Mouse (Mus musculus) limb, embryonic 11.5 days (tissue): ENCODE measurements around the gene Myh9. TPM values are rescaled to one million over a fixed set of nuclear protein-coding genes. Genes with fewer than 3 reads are reported as not detected.

Experiments used
- ATAC-seq: fragments of 200-750 bp; cut with Nextera tagmentation; 2 replicates; pipeline ENCODE4 v1.8.0; 2017; ENCODE audit warnings: low read depth; ENCODE audit not compliant: insufficient number of reproducible peaks, low FRiP score, low TSS enrichment
- DNase-seq: peaks from one replicate; pipeline ENCODE4 v3.0.0-alpha.2; 2015; ENCODE audit warnings: low spot score
- H3K27ac ChIP-seq: fragments of 300-500 bp; sonication (generic); replicated peaks from 2 replicates; pipeline ENCODE4 v1.5.1; 2014; ENCODE audit warnings: low read depth, mild to moderate bottlenecking, low read length
- H3K27me3 ChIP-seq: fragments of 300-500 bp; sonication (generic); 2 replicates; pipeline ENCODE4 v1.6.1; 2014; ENCODE audit warnings: mild to moderate bottlenecking, low read length, mixed read lengths; ENCODE audit not compliant: control insufficient read depth, insufficient read depth
- H3K36me3 ChIP-seq: fragments of 300-500 bp; sonication (generic); 2 replicates; pipeline ENCODE4 v1.6.1; 2014; ENCODE audit warnings: mild to moderate bottlenecking, low read length, moderate library complexity, mixed read lengths; ENCODE audit not compliant: control insufficient read depth, insufficient read depth
- H3K4me1 ChIP-seq: fragments of 300-500 bp; sonication (generic); 2 replicates; pipeline ENCODE4 v1.6.1; 2014; ENCODE audit warnings: low read length, mixed read lengths; ENCODE audit not compliant: control insufficient read depth, insufficient read depth
- H3K4me2 ChIP-seq: fragments of 300-500 bp; sonication (generic); 2 replicates; pipeline ENCODE4 v1.6.1; 2014; ENCODE audit warnings: low read depth, mild to moderate bottlenecking, moderate library complexity; ENCODE audit not compliant: severe bottlenecking
- H3K4me3 ChIP-seq: fragments of 300-500 bp; sonication (generic); 2 replicates; pipeline ENCODE4 v1.5.1; 2014; ENCODE audit warnings: low read depth, low read length
- H3K9ac ChIP-seq: fragments of 300-500 bp; sonication (generic); 2 replicates; pipeline ENCODE4 v1.6.1; 2014; ENCODE audit warnings: mild to moderate bottlenecking, low read length
- H3K9me3 ChIP-seq: fragments of 300-500 bp; sonication (generic); 2 replicates; pipeline ENCODE4 v1.6.1; 2016; ENCODE audit warnings: low read length; ENCODE audit not compliant: control insufficient read depth
- WGBS: fragments of 180-500 bp; shearing (Covaris S2); extraction: QIAGEN DNeasy Blood & Tissue Kit; methylation state at CpG from one replicate; pipeline ENCODE4 v1.1.7; 2014; 5-methylcytosine and 5-hydroxymethylcytosine counted together
- polyA plus RNA-seq: library from polyadenylated mRNA; unstranded; fragments of >200 nt; fragmentation: Nextera tagmentation; extraction: Ambion mirVana; gene quantifications from 2 replicates; pipeline ENCODE4 v1.2.1, GENCODE M21; 2014

The Myh9 gene
- polyA plus RNA-seq, 1 experiment from 2014 or later, result 33.2 TPM

GRCm38 (mm10) chr15:77775186-77775963 lies 66.6 kb downstream of the Myh9 start:
- Histone ChIP-seq H3K4me2 (no peak overlapping the region), H3K27me3 (no peaks in the 10 kb centered on the region), H3K27ac (no peak overlapping the region), H3K4me3 (no peak overlapping the region), H3K4me1 (no peaks in the 10 kb centered on the region), H3K9ac (no peak overlapping the region), H3K9me3 (no peaks in the 10 kb centered on the region), H3K36me3 (peaks cover 60% of the 10 kb centered on the region)
- 67% methylated on average over 20 of the region's 20 CpGs for WGBS
- DNase-seq (peak; percentile 91), ATAC-seq (no peak)

DNA sequence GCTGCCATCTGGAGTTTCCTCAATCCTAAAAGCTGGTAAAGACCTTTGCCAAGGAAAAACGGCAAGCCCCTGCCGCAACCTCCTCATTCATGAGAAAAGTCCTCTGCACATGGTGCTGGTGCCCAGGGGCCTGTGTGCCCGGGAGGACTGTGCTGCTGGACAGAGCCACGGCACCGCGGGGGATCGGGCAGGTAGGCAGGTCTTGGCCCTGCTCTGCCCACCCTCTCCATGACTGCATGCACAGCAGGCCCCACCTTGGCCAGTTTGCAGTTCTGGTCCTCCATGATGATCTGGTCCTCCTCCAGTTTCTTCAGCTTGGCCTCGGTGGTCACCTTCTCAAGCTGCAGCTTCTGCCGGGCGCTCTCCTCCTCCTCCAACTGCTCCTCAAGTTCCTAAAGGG lies 67.7 kb downstream of the Myh9 start:
- 95% methylated on average over 10 of the region's 10 CpGs for WGBS
- DNase-seq (no peak), ATAC-seq (no peak)
- H3K27ac ChIP-seq, result no peak overlapping the region
- peaks cover 58% of the 10 kb centered on the region for H3K36me3 ChIP-seq
- no peak overlapping the region for H3K4me3 ChIP-seq
- no peaks in the 10 kb centered on the region for H3K27me3 ChIP-seq
- no peaks in the 10 kb centered on the region for H3K4me1 ChIP-seq
- no peak overlapping the region for H3K9ac ChIP-seq
- H3K9me3 ChIP-seq, result no peaks in the 10 kb centered on the region
- H3K4me2 ChIP-seq, result no peak overlapping the region

GRCm38 (mm10) chr15:77773099-77773915 lies 68.7 kb downstream of the Myh9 start:
- peaks cover 60% of the 10 kb centered on the region for H3K36me3 ChIP-seq
- no peaks in the 10 kb centered on the region for H3K27me3 ChIP-seq
- no peak overlapping the region for H3K27ac ChIP-seq
- WGBS, result 90% methylated on average over 19 of the region's 19 CpGs
- ATAC-seq (no peak), DNase-seq (no peak)
- H3K4me1 ChIP-seq, result no peaks in the 10 kb centered on the region
- no peak overlapping the region for H3K4me2 ChIP-seq
- no peaks in the 10 kb centered on the region for H3K9me3 ChIP-seq
- no peak overlapping the region for H3K4me3 ChIP-seq
- H3K9ac ChIP-seq, result no peak overlapping the region

DNA sequence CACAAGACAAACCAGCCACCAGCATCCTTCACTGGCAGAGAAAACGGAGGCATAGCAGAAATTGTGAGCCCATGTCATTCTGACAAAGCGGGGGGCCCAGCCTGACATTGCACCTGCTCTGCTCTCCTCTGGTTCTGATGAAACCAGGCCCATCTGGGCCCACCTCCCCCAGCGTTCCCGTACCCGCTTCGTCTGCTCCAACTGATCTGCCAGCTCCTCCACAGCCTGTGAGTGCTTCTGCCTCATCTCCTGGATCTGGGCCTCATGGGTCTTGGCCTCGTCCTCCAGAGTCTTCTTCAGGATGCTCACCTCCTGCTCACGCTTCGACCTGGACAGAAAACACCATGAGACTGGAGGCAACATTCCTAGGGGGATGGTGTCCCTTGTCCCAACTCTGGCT lies 71.0 kb downstream of the Myh9 start:
- WGBS, result 90% methylated on average over 9 of the region's 9 CpGs
- peaks cover 62% of the 10 kb centered on the region for H3K36me3 ChIP-seq

DNA sequence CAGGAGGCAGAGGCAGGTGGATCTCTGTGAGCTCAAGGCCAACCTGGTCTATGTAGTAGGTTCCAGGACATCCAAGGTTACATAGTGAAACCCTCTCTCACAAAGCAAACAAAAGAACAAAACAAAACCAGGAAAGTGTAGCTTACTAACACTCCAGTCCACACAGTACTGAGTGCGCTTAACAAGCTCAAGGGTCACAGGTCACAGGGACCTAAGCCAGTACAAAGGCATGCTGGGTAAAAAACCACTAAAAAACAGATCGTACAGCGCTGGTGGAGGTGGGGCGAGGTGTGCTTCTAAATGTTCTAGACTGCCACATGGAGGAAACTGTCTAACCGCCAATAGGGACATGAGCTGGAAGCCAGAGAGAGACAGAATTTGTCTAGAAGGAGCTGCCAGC lies 71.6 kb downstream of the Myh9 start:
- H3K9me3 ChIP-seq, result no peaks in the 10 kb centered on the region
- DNase-seq (no peak), ATAC-seq (no peak)
- no peak overlapping the region for H3K9ac ChIP-seq
- H3K4me1 ChIP-seq, result no peaks in the 10 kb centered on the region
- no peaks in the 10 kb centered on the region for H3K27me3 ChIP-seq
- H3K27ac ChIP-seq, result no peak overlapping the region
- 94% methylated on average over 5 of the region's 5 CpGs for WGBS
- H3K36me3 ChIP-seq, result peaks cover 57% of the 10 kb centered on the region
- H3K4me2 ChIP-seq, result no peak overlapping the region
- H3K4me3 ChIP-seq, result no peak overlapping the region

More for the DNA sequence above, 71.0 kb downstream of the Myh9 start:
- Histone ChIP-seq H3K9ac (no peak overlapping the region), H3K4me3 (no peak overlapping the region), H3K27ac (no peak overlapping the region), H3K4me1 (no peaks in the 10 kb centered on the region), H3K4me2 (no peak overlapping the region), H3K9me3 (no peaks in the 10 kb centered on the region), H3K27me3 (no peaks in the 10 kb centered on the region)
- ATAC-seq (no peak), DNase-seq (no peak)

GRCm38 (mm10) chr15:77766981-77767380 lies 75.0 kb downstream of the Myh9 start:
- ATAC-seq (no peak), DNase-seq (no peak)
- no peaks in the 10 kb centered on the region for H3K4me1 ChIP-seq
- no peaks in the 10 kb centered on the region for H3K27me3 ChIP-seq
- H3K4me3 ChIP-seq, result no peak overlapping the region
- no peak overlapping the region for H3K4me2 ChIP-seq
- no peaks in the 10 kb centered on the region for H3K9me3 ChIP-seq
- H3K36me3 ChIP-seq, result peaks cover 49% of the 10 kb centered on the region
- WGBS, result 90% methylated on average over 11 of the region's 11 CpGs
- no peak overlapping the region for H3K27ac ChIP-seq
- H3K9ac ChIP-seq, result no peak overlapping the region

GRCm38 (mm10) chr15:77765484-77766093 lies 76.4 kb downstream of the Myh9 start:
- H3K4me3 ChIP-seq, result no peak overlapping the region
- H3K9ac ChIP-seq, result no peak overlapping the region
- H3K27ac ChIP-seq, result no peak overlapping the region
- H3K4me1 ChIP-seq, result no peaks in the 10 kb centered on the region
- no peaks in the 10 kb centered on the region for H3K9me3 ChIP-seq
- H3K27me3 ChIP-seq, result no peaks in the 10 kb centered on the region
- ATAC-seq, result no peak
- DNase-seq, result no peak
- no peak overlapping the region for H3K4me2 ChIP-seq
- 94% methylated on average over 16 of the region's 16 CpGs for WGBS
- H3K36me3 ChIP-seq, result peaks cover 46% of the 10 kb centered on the region

- no peak for DNase-seq
- H3K9ac ChIP-seq, result no peak overlapping the region
- no peak overlapping the region for H3K4me3 ChIP-seq
- ATAC-seq, result no peak
- peaks cover 42% of the 10 kb centered on the region for H3K36me3 ChIP-seq
- WGBS, result 89% methylated on average over 13 of the region's 13 CpGs
- no peak overlapping the region for H3K27ac ChIP-seq
- no peaks in the 10 kb centered on the region for H3K27me3 ChIP-seq
- H3K9me3 ChIP-seq, result no peaks in the 10 kb centered on the region
- no peaks in the 10 kb centered on the region for H3K4me1 ChIP-seq
- H3K4me2 ChIP-seq, result no peak overlapping the region
Measured at GRCm38 (mm10) chr15:77764391-77765006, 77.5 kb downstream of the Myh9 start.
